Mouse (Mus musculus): ENCODE data around the gene Ppp4r4. TPM values are rescaled to one million over a fixed set of nuclear protein-coding genes. Genes with fewer than 3 reads are reported as not detected.
"Not testable (repeated sequence)": the region's sequence is repeated elsewhere in the genome, so short reads cannot be mapped to it uniquely, and the experiment has no call there.

The Ppp4r4 gene
- 1.2 and 1.7 TPM in 2 replicates for total RNA-seq (2012; rRNA removed)

- 0 out of 2 replicates have a peak, but pooled peaks have one; percentile 54 for TF ChIP-seq CHD2 (IDR thresholded peaks at IDR 0.05; ENCODE audit: low read depth, low read length)
- no peak for TF ChIP-seq HCFC1 (IDR thresholded peaks at IDR 0.05; ENCODE audit: borderline replicate concordance, insufficient read depth, low read length)
- peaks cover 0 to 2% of the 10 kb centered on the region in 2 experiments; a peak in 2 of 4 replicates for H3K4me1 ChIP-seq (ENCODE audit: control insufficient read depth in 2 of 2, insufficient read depth in 2 of 2, low read length in 2 of 2, poor library complexity in 1 of 2)
- in situ Hi-C loops (cut with MboI; ENCODE audit: low sequenced_read_pairs in 2 of 2, unreplicated experiment in 2 of 2): no loop called here
- H3K9me3 ChIP-seq (ENCODE audit: control insufficient read depth, insufficient read depth, low read depth, low read length): no peaks in the 10 kb centered on the region
- H3K36me3 ChIP-seq (ENCODE audit: control insufficient read depth, insufficient read depth, low read length, poor library complexity, severe bottlenecking): no peaks in the 10 kb centered on the region
- H3K27ac ChIP-seq (ENCODE audit: insufficient read depth, low read depth, low read length, poor library complexity, severe bottlenecking): no peak within 1 kb of the TSS; the same call in 1 of the 2 replicates
- peak within 1 kb of the TSS; percentile 81 to 82 for H3K4me3 ChIP-seq (ENCODE audit: insufficient read depth in 1 of 2, low read depth in 1 of 2, low read length in 2 of 2, poor library complexity in 1 of 2, severe bottlenecking in 1 of 2)
- peak within 1 kb of the TSS; percentile 67 for H3K9ac ChIP-seq (ENCODE audit: insufficient read depth, low read depth, low read length, poor library complexity, severe bottlenecking)
- DNase-seq (ENCODE audit: low read depth, low spot score): peak; percentile 87
Observed at GRCm38 (mm10) chr12:103532020-103532648, at the start of gene Ppp4r4. Gene Ppp4r4 (plus strand): TSS chr12:103532283.

GRCm38 (mm10) chr12:103482781-103483180 lies 49.3 kb upstream of the Ppp4r4 start:
- Histone ChIP-seq H3K4me1 (ENCODE audit: control insufficient read depth in 2 of 2, insufficient read depth in 2 of 2, low read length in 2 of 2, poor library complexity in 1 of 2) (no peaks in the 10 kb centered on the region), H3K9me3 (ENCODE audit: control insufficient read depth, insufficient read depth, low read depth, low read length) (no peaks in the 10 kb centered on the region), H3K4me3 (ENCODE audit: insufficient read depth in 1 of 2, low read depth in 1 of 2, low read length in 2 of 2, poor library complexity in 1 of 2, severe bottlenecking in 1 of 2) (no peak overlapping the region), H3K27ac (ENCODE audit: insufficient read depth, low read depth, low read length, poor library complexity, severe bottlenecking) (no peak overlapping the region), H3K36me3 (ENCODE audit: control insufficient read depth, insufficient read depth, low read length, poor library complexity, severe bottlenecking) (no peaks in the 10 kb centered on the region), H3K9ac (ENCODE audit: insufficient read depth, low read depth, low read length, poor library complexity, severe bottlenecking) (no peak overlapping the region)
- TF ChIP-seq CHD2 (IDR thresholded peaks at IDR 0.05; ENCODE audit: low read depth, low read length) (no peak), ZC3H11A (IDR thresholded peaks at IDR 0.05; ENCODE audit: borderline replicate concordance, low read depth, low read length) (no peak), ZNF384 (IDR thresholded peaks at IDR 0.05; ENCODE audit: low read depth, low read length) (no peak), HCFC1 (IDR thresholded peaks at IDR 0.05; ENCODE audit: borderline replicate concordance, insufficient read depth, low read length) (no peak), MAFK (IDR thresholded peaks at IDR 0.05; ENCODE audit: insufficient read depth, low read depth, low read length) (no peak)
- no peak for DNase-seq (ENCODE audit: low read depth, low spot score)
- in situ Hi-C loops (cut with MboI; ENCODE audit: low sequenced_read_pairs in 2 of 2, unreplicated experiment in 2 of 2): no loop called here

- H3K9me3 ChIP-seq (ENCODE audit: control insufficient read depth, insufficient read depth, low read depth, low read length); H3K4me1 ChIP-seq (ENCODE audit: control insufficient read depth in 2 of 2, insufficient read depth in 2 of 2, low read length in 2 of 2, poor library complexity in 1 of 2); H3K9ac ChIP-seq (ENCODE audit: insufficient read depth, low read depth, low read length, poor library complexity, severe bottlenecking); H3K36me3 ChIP-seq (ENCODE audit: control insufficient read depth, insufficient read depth, low read length, poor library complexity, severe bottlenecking); in situ Hi-C loops (cut with MboI; ENCODE audit: low sequenced_read_pairs in 2 of 2, unreplicated experiment in 2 of 2); H3K27ac ChIP-seq (ENCODE audit: insufficient read depth, low read depth, low read length, poor library complexity, severe bottlenecking); DNase-seq (ENCODE audit: low read depth, low spot score); H3K4me3 ChIP-seq (ENCODE audit: insufficient read depth in 1 of 2, low read depth in 1 of 2, low read length in 2 of 2, poor library complexity in 1 of 2, severe bottlenecking in 1 of 2): not testable (repeated sequence)
Observed at GRCm38 (mm10) chr12:103484200-103484972, 47.7 kb upstream of the Ppp4r4 start.

DNA sequence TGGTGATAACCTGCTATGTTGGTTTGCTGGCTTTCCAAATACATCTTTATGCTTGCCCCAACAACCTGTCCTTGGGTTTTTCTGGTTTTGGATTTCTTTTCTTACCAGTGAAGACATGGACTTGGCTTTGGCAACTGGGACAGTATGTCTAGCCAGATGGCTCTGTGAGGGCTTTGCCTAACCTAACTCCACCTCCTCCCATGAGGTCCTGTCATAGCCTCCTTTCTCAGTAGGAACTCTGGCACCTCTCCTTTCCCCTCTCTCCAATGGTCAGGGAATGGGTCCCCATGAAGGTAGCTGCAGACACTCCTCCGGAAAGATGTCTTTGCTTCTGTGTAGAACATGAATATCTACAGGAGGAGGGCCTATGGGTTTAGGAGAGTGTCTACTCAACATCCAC lies 45.4 kb upstream of the Ppp4r4 start:
- Histone ChIP-seq H3K9me3 (ENCODE audit: control insufficient read depth, insufficient read depth, low read depth, low read length) (no peaks in the 10 kb centered on the region), H3K36me3 (ENCODE audit: control insufficient read depth, insufficient read depth, low read length, poor library complexity, severe bottlenecking) (no peaks in the 10 kb centered on the region), H3K4me1 (ENCODE audit: control insufficient read depth in 2 of 2, insufficient read depth in 2 of 2, low read length in 2 of 2, poor library complexity in 1 of 2) (no peaks in the 10 kb centered on the region), H3K27ac (ENCODE audit: insufficient read depth, low read depth, low read length, poor library complexity, severe bottlenecking) (no peak overlapping the region), H3K9ac (ENCODE audit: insufficient read depth, low read depth, low read length, poor library complexity, severe bottlenecking) (no peak overlapping the region), H3K4me3 (ENCODE audit: insufficient read depth in 1 of 2, low read depth in 1 of 2, low read length in 2 of 2, poor library complexity in 1 of 2, severe bottlenecking in 1 of 2) (no peak overlapping the region)
- in situ Hi-C loops (cut with MboI; ENCODE audit: low sequenced_read_pairs in 2 of 2, unreplicated experiment in 2 of 2): no loop called here
- TF ChIP-seq CHD2 (IDR thresholded peaks at IDR 0.05; ENCODE audit: low read depth, low read length): no peak
- no peak for TF ChIP-seq ZNF384 (IDR thresholded peaks at IDR 0.05; ENCODE audit: low read depth, low read length)
- TF ChIP-seq ZC3H11A (IDR thresholded peaks at IDR 0.05; ENCODE audit: borderline replicate concordance, low read depth, low read length): no peak
- no peak for TF ChIP-seq HCFC1 (IDR thresholded peaks at IDR 0.05; ENCODE audit: borderline replicate concordance, insufficient read depth, low read length)
- no peak for TF ChIP-seq MAFK (IDR thresholded peaks at IDR 0.05; ENCODE audit: insufficient read depth, low read depth, low read length)
- no peak for DNase-seq (ENCODE audit: low read depth, low spot score)

All from ES-E14 (cell line).